Mouse (Mus musculus) olfactory bulb, adult 2 months (tissue): ENCODE data around the gene Ipo5.

Experiments
- CTCF ChIP-seq: fragments of 200-500 bp; IDR thresholded peaks from 2 replicates; pipeline ENCODE4 v1.5.1; 2012; ENCODE audit warnings: low read depth, mild to moderate bottlenecking, low read length, moderate library complexity; ENCODE audit not compliant: insufficient read depth
- POLR2A ChIP-seq: fragments of 200-500 bp; IDR thresholded peaks from 2 replicates; pipeline ENCODE4 v1.6.1; 2012; ENCODE audit warnings: mild to moderate bottlenecking, low read depth, low read length, moderate library complexity; ENCODE audit not compliant: insufficient read depth

DNA sequence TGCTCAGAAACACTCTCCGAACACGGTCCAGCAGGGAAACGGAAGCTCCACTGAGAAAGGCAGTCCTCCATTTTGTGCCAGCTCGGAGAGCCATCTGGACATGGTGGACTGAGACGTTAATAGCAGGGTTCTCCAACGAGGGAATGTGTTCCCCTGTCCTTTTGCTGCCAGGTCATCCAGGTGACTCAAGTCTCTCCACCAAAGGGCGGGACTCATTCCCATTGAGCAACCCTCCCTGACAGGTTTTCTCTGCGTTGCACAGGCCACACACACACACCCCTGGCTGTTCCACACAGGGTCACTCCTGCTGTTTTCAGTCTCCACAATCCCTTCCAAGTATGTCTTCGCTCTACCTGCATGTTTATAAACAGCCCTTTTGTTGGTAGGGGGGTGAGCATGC lies 30.0 kb upstream of the Ipo5 start:
- TF ChIP-seq CTCF = no peak
- TF ChIP-seq POLR2A = no peak
